22 mouse cellular contexts compared by ENCODE assay signal in genomic region chr10:66131361-66131760, GRCm38 (mm10).
DNase-seq lines count a peak whose midpoint lies in the region; ATAC-seq lines count a peak whose summit lies in the region.
"Had no signal": no experiment of that assay in that cellular context is flagged by ENCODE, and none has a peak within 500 bp of the region (broad histone marks: within the 10 kb centered on the region; RNA-seq: fewer than 3 reads in every experiment).

No protein-coding gene starts in this region.

- DNase-seq in kidney, adult 11 months = no peak
- no peak for DNase-seq in kidney, postnatal 14 days
- DNase-seq in midbrain, embryonic 11.5 days (ENCODE audit: low spot score, missing footprints) = no peak
- no peak for DNase-seq in midbrain, embryonic 10.5 days (ENCODE audit: low spot score)
- DNase-seq: adrenal gland, adult 2 months; adrenal gland, adult 8-10 months; adrenal gland, postnatal 10 days; adrenal gland, postnatal 14 days; adrenal gland, postnatal 25 days; adrenal gland, postnatal 36 days; B cell, adult 2 months; cerebellum, adult 11 months; cerebellum, adult 11-12 months had no signal

- H3K4me1 ChIP-seq in kidney, embryonic 15.5 days = no peaks in the 10 kb centered on the region
- no peaks in the 10 kb centered on the region for H3K4me1 ChIP-seq in kidney, embryonic 16.5 days (ENCODE audit: insufficient read depth, low read length)
- H3K4me1 ChIP-seq in midbrain, embryonic 13.5 days (replicated peaks) = no peaks in the 10 kb centered on the region
- no peaks in the 10 kb centered on the region for H3K4me1 ChIP-seq in midbrain, embryonic 11.5 days (ENCODE audit: control insufficient read depth, insufficient read depth, low read length)
- H3K4me1 ChIP-seq in midbrain, embryonic 16.5 days (ENCODE audit: control insufficient read depth, insufficient read depth, low read length) = peaks cover 6% of the 10 kb centered on the region
- no peaks in the 10 kb centered on the region for H3K4me1 ChIP-seq in midbrain, embryonic 10.5 days

- H3K9me3 ChIP-seq in kidney, embryonic 15.5 days (replicated peaks) = no peaks in the 10 kb centered on the region
- no peaks in the 10 kb centered on the region; the same call in 1 of the 2 replicates for H3K9me3 ChIP-seq in kidney, embryonic 16.5 days (ENCODE audit: low read length)
- no peaks in the 10 kb centered on the region for H3K9me3 ChIP-seq in midbrain, embryonic 13.5 days
- H3K9me3 ChIP-seq in midbrain, embryonic 11.5 days (ENCODE audit: control insufficient read depth, low read length) = no peaks in the 10 kb centered on the region
- H3K9me3 ChIP-seq in midbrain, embryonic 16.5 days (replicated peaks; ENCODE audit: control insufficient read depth, low read length, poor library complexity, severe bottlenecking) = no peaks in the 10 kb centered on the region
- H3K9me3 ChIP-seq in midbrain, embryonic 10.5 days (replicated peaks) = no peaks in the 10 kb centered on the region
- H3K9me3 ChIP-seq: G1E had no signal

- H3K4me2 ChIP-seq in kidney, embryonic 15.5 days = no peak overlapping the region
- no peak overlapping the region for H3K4me2 ChIP-seq in kidney, embryonic 16.5 days (replicated peaks; ENCODE audit: low read depth, low read length)
- no peak overlapping the region for H3K4me2 ChIP-seq in midbrain, embryonic 13.5 days (replicated peaks)
- no peak overlapping the region for H3K4me2 ChIP-seq in midbrain, embryonic 11.5 days
- no peak overlapping the region for H3K4me2 ChIP-seq in midbrain, embryonic 16.5 days (ENCODE audit: low read length)

- WGBS in kidney, embryonic 15.5 days = 29% methylated on average over 3 of the region's 3 CpGs
- 40% methylated on average over 3 of the region's 3 CpGs for WGBS in kidney, embryonic 16.5 days
- WGBS in midbrain, embryonic 13.5 days = 58% methylated on average over 3 of the region's 3 CpGs
- 58% methylated on average over 3 of the region's 3 CpGs for WGBS in midbrain, embryonic 11.5 days
- 39% methylated on average over 3 of the region's 3 CpGs for WGBS in midbrain, embryonic 16.5 days
- WGBS in midbrain, embryonic 10.5 days = 62% methylated on average over 3 of the region's 3 CpGs

- H3K9ac ChIP-seq in kidney, embryonic 15.5 days = no peak overlapping the region
- no peak overlapping the region for H3K9ac ChIP-seq in kidney, embryonic 16.5 days (replicated peaks; ENCODE audit: low read length)
- H3K9ac ChIP-seq in midbrain, embryonic 13.5 days (replicated peaks) = no peak overlapping the region
- H3K9ac ChIP-seq in midbrain, embryonic 11.5 days (ENCODE audit: low read length) = no peak overlapping the region
- no peak overlapping the region for H3K9ac ChIP-seq in midbrain, embryonic 16.5 days (ENCODE audit: low read depth, low read length)

- no peak overlapping the region for H3K4me3 ChIP-seq in kidney, embryonic 15.5 days (replicated peaks)
- no peak overlapping the region for H3K4me3 ChIP-seq in kidney, embryonic 16.5 days (ENCODE audit: low read length)
- no peak overlapping the region for H3K4me3 ChIP-seq in midbrain, embryonic 13.5 days (replicated peaks)
- H3K4me3 ChIP-seq in midbrain, embryonic 11.5 days (ENCODE audit: low read depth, low read length) = no peak overlapping the region
- H3K4me3 ChIP-seq in midbrain, embryonic 16.5 days (ENCODE audit: low read depth, low read length) = no peak overlapping the region
- no peak overlapping the region for H3K4me3 ChIP-seq in midbrain, embryonic 10.5 days

- H3K27me3 ChIP-seq in kidney, embryonic 15.5 days = no peaks in the 10 kb centered on the region
- no peaks in the 10 kb centered on the region for H3K27me3 ChIP-seq in kidney, embryonic 16.5 days (ENCODE audit: insufficient read depth, low read length)
- H3K27me3 ChIP-seq in midbrain, embryonic 13.5 days = no peaks in the 10 kb centered on the region
- H3K27me3 ChIP-seq in midbrain, embryonic 11.5 days (ENCODE audit: control insufficient read depth, insufficient read depth, low read length) = no peaks in the 10 kb centered on the region
- H3K27me3 ChIP-seq in midbrain, embryonic 16.5 days (ENCODE audit: control insufficient read depth, insufficient read depth, low read depth, low read length) = no peaks in the 10 kb centered on the region
- H3K27me3 ChIP-seq in midbrain, embryonic 10.5 days (ENCODE audit: low read depth, poor library complexity, severe bottlenecking) = no peaks in the 10 kb centered on the region
- H3K27me3 ChIP-seq: CH12.LX, Patski had no signal

- peak; percentile 60; the same call in 1 of the 2 replicates for ATAC-seq in kidney, embryonic 15.5 days (replicated peaks; ENCODE audit: low FRiP score)
- peak; percentile 35; the same call in 1 of the 2 replicates for ATAC-seq in kidney, embryonic 16.5 days (ENCODE audit: low FRiP score, low TSS enrichment)
- 0 out of 2 replicates have a peak, but pooled peaks have one; percentile 53 for ATAC-seq in midbrain, embryonic 13.5 days
- ATAC-seq in midbrain, embryonic 11.5 days (ENCODE audit: low FRiP score) = no peak
- 0 out of 2 replicates have a peak, but pooled peaks have one; percentile 54 for ATAC-seq in midbrain, embryonic 16.5 days
- ATAC-seq: activated CD4-positive, CD25-positive, alpha-beta regulatory T cell, adult 4 months; CD4-positive, CD25-positive, alpha-beta regulatory T cell, adult 4 months; Patski had no signal

- no peaks in the 10 kb centered on the region for H3K36me3 ChIP-seq in kidney, embryonic 15.5 days
- H3K36me3 ChIP-seq in kidney, embryonic 16.5 days (ENCODE audit: insufficient read depth, low read length) = no peaks in the 10 kb centered on the region
- H3K36me3 ChIP-seq in midbrain, embryonic 13.5 days = no peaks in the 10 kb centered on the region
- H3K36me3 ChIP-seq in midbrain, embryonic 11.5 days (ENCODE audit: control insufficient read depth, insufficient read depth, low read length) = no peaks in the 10 kb centered on the region
- no peaks in the 10 kb centered on the region for H3K36me3 ChIP-seq in midbrain, embryonic 16.5 days (ENCODE audit: control insufficient read depth, insufficient read depth, low read length)
- no peaks in the 10 kb centered on the region for H3K36me3 ChIP-seq in midbrain, embryonic 10.5 days
- H3K36me3 ChIP-seq: G1E had no signal

- H3K27ac ChIP-seq in kidney, embryonic 15.5 days = no peak overlapping the region
- no peak overlapping the region for H3K27ac ChIP-seq in kidney, embryonic 16.5 days (ENCODE audit: low read length)
- H3K27ac ChIP-seq in midbrain, embryonic 13.5 days = no peak overlapping the region
- H3K27ac ChIP-seq in midbrain, embryonic 11.5 days (ENCODE audit: low read depth, low read length) = no peak overlapping the region
- no peak overlapping the region for H3K27ac ChIP-seq in midbrain, embryonic 16.5 days (ENCODE audit: low read length)
- H3K27ac ChIP-seq in midbrain, embryonic 10.5 days (replicated peaks) = no peak overlapping the region
